Mouse (Mus musculus) limb, embryonic 14.5 days (tissue): ENCODE data around the gene Lmo7. TPM values are rescaled to one million over a fixed set of nuclear protein-coding genes. Genes with fewer than 3 reads are reported as not detected.

Source experiments
- ATAC-seq: fragments of 200-750 bp; cut with Nextera tagmentation; 2 replicates; pipeline ENCODE4 v1.8.0; 2017; ENCODE audit warnings: low read depth, moderate number of reproducible peaks, moderate TSS enrichment; ENCODE audit not compliant: low FRiP score
- DNase-seq: peaks from one replicate; pipeline ENCODE4 v3.0.0-alpha.2; 2015; ENCODE audit warnings: low spot score
- H3K27ac ChIP-seq: fragments of 300-500 bp; sonication (generic); replicated peaks from 2 replicates; pipeline ENCODE4 v1.5.1; 2014; ENCODE audit warnings: low read depth, mild to moderate bottlenecking, low read length, moderate library complexity, mixed read lengths
- H3K27me3 ChIP-seq: fragments of 300-500 bp; sonication (generic); 2 replicates; pipeline ENCODE4 v1.6.1; 2014; ENCODE audit warnings: low read length, mixed read lengths; ENCODE audit not compliant: control insufficient read depth, insufficient read depth
- H3K36me3 ChIP-seq: fragments of 300-500 bp; sonication (generic); 2 replicates; pipeline ENCODE4 v1.6.1; 2014; ENCODE audit warnings: mild to moderate bottlenecking, low read length, moderate library complexity, mixed read lengths; ENCODE audit not compliant: control insufficient read depth, insufficient read depth
- H3K4me1 ChIP-seq: fragments of 300-500 bp; sonication (generic); 2 replicates; pipeline ENCODE4 v1.6.1; 2014; ENCODE audit warnings: antibody characterized with exemption, low read length, mixed read lengths; ENCODE audit not compliant: control insufficient read depth, insufficient read depth
- H3K4me2 ChIP-seq: fragments of 300-500 bp; sonication (generic); replicated peaks from 2 replicates; pipeline ENCODE4 v1.6.1; 2014; ENCODE audit warnings: low read depth, mild to moderate bottlenecking, low read length, moderate library complexity; ENCODE audit not compliant: severe bottlenecking
- H3K4me3 ChIP-seq: fragments of 300-500 bp; sonication (generic); replicated peaks from 2 replicates; pipeline ENCODE4 v1.5.1; 2014; ENCODE audit warnings: low read length
- H3K9ac ChIP-seq: fragments of 300-500 bp; sonication (generic); 2 replicates; pipeline ENCODE4 v1.6.1; 2014; ENCODE audit warnings: mild to moderate bottlenecking, low read depth, low read length, moderate library complexity; ENCODE audit not compliant: severe bottlenecking
- H3K9me3 ChIP-seq: fragments of 300-500 bp; sonication (generic); 2 replicates; pipeline ENCODE4 v1.6.1; 2016; ENCODE audit warnings: low read length; ENCODE audit not compliant: control insufficient read depth
- POLR2A ChIP-seq: fragments of 200-500 bp; IDR thresholded peaks from 2 replicates; pipeline ENCODE4 v1.8.0; 2012; ENCODE audit warnings: inconsistent platforms, mild to moderate bottlenecking, moderate library complexity, borderline replicate concordance; ENCODE audit not compliant: insufficient read depth, insufficient read length; ENCODE audit errors: extremely low read depth
- WGBS: fragments of 180-500 bp; shearing (Covaris S2); extraction: QIAGEN DNeasy Blood & Tissue Kit; methylation state at CpG from one replicate; pipeline ENCODE4 v1.1.7; 2014; 5-methylcytosine and 5-hydroxymethylcytosine counted together
- polyA plus RNA-seq, 2 experiments: library from polyadenylated mRNA; depleted of rRNA in 1 of 2; stranded (reverse) in 1 of 2; unstranded in 1 of 2; fragments of >200 nt; fragmentation: Nextera tagmentation in 1 of 2; extraction: Ambion mirVana in 1 of 2; gene quantifications; 2 replicates each; pipeline versions ENCODE4 v1.2.1 to v1.2.3; 2012 to 2014

The Lmo7 gene
- polyA plus RNA-seq, 2 experiments = 21.6 to 26.2 TPM

GRCm38 (mm10) chr14:101976021-101976685, 246.4 kb downstream of the Lmo7 start:
- ATAC-seq = no peak
- Histone ChIP-seq H3K27ac (no peak overlapping the region), H3K4me2 (no peak overlapping the region), H3K36me3 (no peaks in the 10 kb centered on the region), H3K4me1 (no peaks in the 10 kb centered on the region), H3K9me3 (no peaks in the 10 kb centered on the region), H3K9ac (no peak overlapping the region), H3K4me3 (no peak overlapping the region), H3K27me3 (no peaks in the 10 kb centered on the region)
- 78% methylated on average over 11 of the region's 11 CpGs for WGBS
- TF ChIP-seq POLR2A = no peak
- no peak for DNase-seq

Other genes with a start within 250 kb of the Lmo7 start
- gene Tbc1d4, start 120.8 kb upstream of the Lmo7 start, polyA plus RNA-seq (2012; rRNA removed) = 12.4 and 12.6 TPM in 2 replicates
- 11.9 and 13.0 TPM in 2 replicates for gene Tbc1d4, start 120.8 kb upstream of the Lmo7 start, polyA plus RNA-seq (2014; fragmentation: Nextera tagmentation; extraction: Ambion mirVana)
- 33.6 and 40.9 TPM in 2 replicates for gene Commd6, start 89.3 kb upstream of the Lmo7 start, polyA plus RNA-seq (2012; rRNA removed)
- 76.5 and 78.9 TPM in 2 replicates for gene Commd6, start 89.3 kb upstream of the Lmo7 start, polyA plus RNA-seq (2014; fragmentation: Nextera tagmentation; extraction: Ambion mirVana)
- gene Uchl3, start 76.0 kb upstream of the Lmo7 start, polyA plus RNA-seq (2012; rRNA removed) = 41.4 and 61.5 TPM in 2 replicates
- gene Uchl3, start 76.0 kb upstream of the Lmo7 start, polyA plus RNA-seq (2014; fragmentation: Nextera tagmentation; extraction: Ambion mirVana) = 112 and 115 TPM in 2 replicates
- gene Gm9922, start 143 bp upstream of the Lmo7 start, polyA plus RNA-seq (2012; rRNA removed) = 3.4 and 3.6 TPM in 2 replicates
- gene Gm9922, start 143 bp upstream of the Lmo7 start, polyA plus RNA-seq (2014; fragmentation: Nextera tagmentation; extraction: Ambion mirVana) = 3.7 and 3.8 TPM in 2 replicates